Mouse (Mus musculus): ENCODE results near the gene Cd2.

DNA sequence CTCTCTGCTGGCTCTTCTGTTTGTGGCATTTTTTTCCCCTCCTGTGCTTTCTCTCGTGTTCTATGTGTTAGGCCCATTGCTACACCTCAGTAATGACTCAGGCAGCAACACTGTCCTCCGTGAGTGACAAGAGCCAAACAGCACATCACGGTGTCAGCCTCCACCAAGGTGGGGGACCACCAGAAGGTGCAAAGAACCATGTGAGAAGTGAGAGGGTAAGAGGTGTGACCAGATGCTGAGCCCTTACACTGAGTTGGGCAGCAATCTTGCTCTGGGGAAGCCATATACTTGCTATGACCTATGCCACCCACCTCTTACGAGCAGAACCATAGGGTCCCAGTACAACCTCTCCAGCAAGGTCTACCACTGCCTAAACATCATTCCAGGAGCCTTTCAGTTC, 9.9 kb downstream of the Cd2 start:
- TF ChIP-seq CTCF (conservative IDR thresholded peaks at IDR 0.05; ENCODE audit: insufficient read depth, insufficient read length, low read depth, low read length) = no peak
- no peak for TF ChIP-seq POLR2A (IDR thresholded peaks at IDR 0.05; ENCODE audit: low read depth, low read length)
